Mouse (Mus musculus) layer of hippocampus, adult 8-10 months (tissue): ENCODE measurements at regions not wholly inside any gene's neighbourhood (a gene's known extent, or its start where the extent isn't known, plus 50 kb on each side); places are given as distances from the start of the nearest gene placed in this dataset.
"Not testable (repeated sequence)": the region's sequence is repeated elsewhere in the genome, so short reads cannot be mapped to it uniquely, and the experiment has no call there.

Experiments used
- DNase-seq, 2 experiments: peaks; one replicate each; pipeline ENCODE4 v3.0.0; 2022; ENCODE audit warnings: low spot score in 2 of 2

DNA sequence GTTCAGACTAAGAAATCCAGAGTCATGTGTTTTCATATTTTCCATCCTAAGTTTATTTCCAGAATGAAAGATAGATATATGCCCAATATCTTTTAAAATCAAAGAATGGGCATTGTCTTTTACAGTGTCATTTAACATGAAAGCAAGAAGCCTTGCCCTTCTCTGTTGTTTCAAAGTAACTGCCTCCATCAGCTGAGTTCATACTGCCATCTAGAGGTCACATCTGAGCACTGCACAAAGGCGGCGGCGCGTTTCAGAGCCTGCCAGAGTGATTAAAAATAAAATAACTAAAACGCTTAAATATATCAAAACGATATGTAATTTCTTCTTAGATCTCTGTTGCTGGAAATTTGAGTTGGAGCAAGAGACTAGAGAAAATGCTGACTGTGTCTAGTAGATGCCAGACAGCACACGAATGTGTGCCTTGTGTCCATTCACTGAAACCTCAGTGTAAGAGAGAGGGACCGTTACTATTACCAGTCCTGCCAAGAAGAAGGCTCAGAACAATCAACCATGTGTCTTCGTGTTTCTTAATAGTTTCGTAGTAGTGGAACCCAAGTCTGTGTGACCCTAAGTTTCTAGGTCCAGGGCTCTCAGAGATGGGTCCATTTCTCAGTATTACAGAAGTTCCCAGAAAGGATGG lies 123.0 kb upstream of the Daam1 start:
- peak; percentile 25 to 85 for DNase-seq

DNA sequence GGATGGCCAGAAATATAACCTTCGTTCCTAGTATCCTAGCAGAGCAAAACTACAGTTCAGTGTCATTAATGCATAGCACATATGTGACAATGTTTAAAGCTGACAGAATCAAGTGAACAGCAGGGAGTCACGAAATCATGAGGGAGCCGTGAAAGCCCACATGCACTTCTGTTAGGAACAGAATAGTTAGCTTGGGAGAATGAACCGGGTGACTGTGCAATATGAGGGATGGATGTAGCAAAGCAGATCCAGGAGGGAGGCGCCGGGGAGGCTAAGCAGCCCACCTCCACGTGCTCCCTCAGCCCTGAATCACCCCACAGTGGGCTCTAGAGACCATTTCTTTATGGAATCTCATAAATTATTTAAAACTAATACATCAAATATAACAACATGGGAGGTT lies 116.3 kb upstream of the Daam1 start:
- DNase-seq, result no peak

DNA sequence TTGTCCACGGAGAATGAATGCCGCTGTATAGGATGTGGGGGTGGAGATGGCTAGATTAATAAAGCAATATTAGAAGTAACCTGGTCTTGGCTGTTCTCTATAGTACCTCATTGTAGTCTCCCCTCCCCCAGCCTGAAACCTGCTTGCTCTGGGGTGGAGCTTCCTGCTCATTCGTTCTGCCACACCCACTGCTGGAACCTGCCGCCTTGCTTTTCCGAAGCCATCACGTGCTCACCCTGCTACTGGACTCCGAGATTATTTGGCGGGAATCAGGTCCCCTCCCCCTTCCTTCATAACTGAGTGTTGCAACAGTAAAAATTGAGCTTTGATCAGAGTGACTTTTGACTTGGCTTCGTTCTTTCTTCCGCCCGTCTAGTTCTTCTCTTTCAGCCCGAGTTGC lies 112.5 kb upstream of the Daam1 start:
- DNase-seq, result not testable (repeated sequence)

DNA sequence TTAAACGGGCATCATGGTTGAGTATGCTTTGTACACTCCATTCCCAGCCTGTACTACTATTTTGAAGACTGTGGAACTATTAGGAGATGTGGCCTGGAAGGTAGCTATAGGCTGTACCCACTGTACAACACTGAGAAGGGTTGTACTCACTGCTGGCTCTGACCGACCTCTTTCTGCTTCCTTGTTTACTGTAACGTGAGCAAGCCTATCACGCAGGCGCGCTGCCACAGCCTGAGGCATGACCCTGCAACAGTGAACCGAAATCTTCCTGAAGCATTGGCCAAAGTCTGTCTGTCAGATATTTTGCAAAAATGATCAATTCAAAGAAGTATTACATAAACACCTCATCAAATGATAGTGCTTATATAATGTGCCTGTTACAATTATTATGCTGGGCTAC lies 112.0 kb upstream of the Daam1 start:
- DNase-seq, result no peak

DNA sequence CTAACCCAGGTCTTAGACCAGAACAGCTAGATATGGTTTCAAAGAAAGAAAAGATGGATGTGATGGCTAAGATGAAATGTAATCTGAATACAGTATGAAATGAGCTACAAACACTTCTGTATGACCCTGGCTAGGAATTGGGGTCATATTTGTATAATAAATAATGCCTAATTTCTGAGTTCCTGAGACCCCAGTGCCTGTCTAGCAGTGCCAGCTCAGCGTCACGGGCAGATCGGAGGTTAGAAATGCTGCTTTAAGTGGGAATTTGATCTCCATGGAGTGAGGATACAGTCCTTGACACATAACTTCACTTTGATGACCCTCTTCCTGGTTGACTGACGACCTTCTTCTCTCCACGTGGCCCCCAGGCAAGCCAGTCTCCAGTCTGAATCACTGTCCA lies 105.7 kb upstream of the Daam1 start:
- no peak for DNase-seq

DNA sequence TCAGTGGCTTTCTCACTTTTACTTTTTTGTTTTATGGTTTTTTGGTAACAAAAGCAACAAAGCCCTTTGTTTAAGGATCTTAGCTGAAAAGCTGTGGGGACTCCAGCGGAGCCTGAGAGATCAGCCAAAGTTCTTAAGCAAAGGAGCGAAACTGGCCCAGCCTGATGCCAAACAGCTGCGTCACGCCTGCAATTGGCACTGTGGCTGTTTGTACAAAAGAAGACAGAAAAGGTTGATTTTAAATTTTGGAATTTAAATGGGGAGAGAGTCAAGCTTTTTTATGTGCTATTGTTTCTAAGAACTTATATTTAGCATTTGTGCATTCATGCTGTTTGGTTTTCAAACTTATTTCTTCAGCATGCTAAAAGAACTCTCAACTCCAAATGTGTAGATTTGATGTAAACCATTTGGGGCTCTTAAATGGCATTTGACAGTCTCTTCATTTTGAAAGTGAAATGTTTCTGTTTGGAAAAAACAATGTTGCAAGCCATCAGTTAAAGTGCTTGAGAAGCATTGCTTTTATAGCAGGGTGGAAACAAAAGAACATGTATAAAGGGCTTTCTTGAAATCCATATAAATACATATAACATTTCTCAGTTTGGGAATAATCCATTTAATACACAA lies 105.1 kb upstream of the Daam1 start:
- no peak for DNase-seq

DNA sequence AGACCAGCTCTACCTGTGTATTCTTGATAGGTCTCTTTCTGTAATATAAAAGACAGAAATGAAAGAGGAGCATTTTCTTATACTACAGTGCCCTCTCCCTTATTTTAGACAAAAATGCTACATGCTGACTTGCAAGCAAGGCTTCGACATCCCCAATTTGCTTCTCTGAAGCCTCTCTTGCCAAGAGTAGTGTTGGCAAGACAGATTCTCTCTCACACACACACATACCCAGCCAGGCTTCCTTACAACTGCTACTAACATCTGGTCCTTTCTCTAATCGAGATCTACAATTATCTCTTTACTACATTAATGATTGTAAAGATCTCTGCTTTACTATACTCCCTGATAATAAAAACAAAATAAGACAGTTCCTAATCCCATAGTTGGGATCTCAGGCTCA lies 87.5 kb upstream of the Daam1 start:
- DNase-seq, result no peak

DNA sequence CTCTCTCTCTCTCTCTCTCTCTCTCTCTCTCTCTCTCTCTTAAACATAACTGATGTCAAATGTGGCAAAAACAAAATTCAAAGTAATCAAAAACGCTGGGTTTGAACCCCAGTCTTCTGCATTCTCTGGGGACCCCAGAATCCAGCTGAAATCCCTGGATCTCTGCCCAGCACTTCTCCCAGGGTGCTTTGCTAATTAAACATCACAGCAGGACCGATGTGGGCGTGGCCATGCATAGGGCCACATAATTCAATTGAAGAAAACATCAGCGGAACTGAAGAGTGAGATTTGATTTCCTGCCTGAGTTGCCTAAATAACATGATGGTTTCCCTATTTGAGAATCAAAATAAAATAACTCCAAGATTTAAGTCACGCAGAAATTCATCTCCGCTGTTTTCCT lies 84.9 kb upstream of the Daam1 start:
- no peak for DNase-seq

DNA sequence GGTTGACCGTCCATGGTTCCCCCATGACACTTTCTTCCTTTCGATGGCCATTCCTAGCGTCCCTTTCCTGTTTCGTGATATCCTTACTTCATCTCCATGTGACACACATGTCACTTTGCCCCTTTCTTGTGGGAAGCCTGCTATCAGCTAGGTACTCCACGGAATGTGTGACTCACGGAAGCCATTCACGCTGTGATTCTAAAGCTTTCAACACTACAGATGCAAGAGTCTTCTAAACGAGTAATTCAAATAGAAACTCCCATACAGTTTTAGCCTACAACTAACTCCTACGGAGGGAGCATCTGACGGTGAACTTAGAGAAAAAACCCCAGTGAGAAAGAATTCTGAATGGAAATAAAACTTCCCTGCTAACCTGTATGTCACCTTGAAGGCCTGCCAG lies 83.5 kb upstream of the Daam1 start:
- no peak for DNase-seq

DNA sequence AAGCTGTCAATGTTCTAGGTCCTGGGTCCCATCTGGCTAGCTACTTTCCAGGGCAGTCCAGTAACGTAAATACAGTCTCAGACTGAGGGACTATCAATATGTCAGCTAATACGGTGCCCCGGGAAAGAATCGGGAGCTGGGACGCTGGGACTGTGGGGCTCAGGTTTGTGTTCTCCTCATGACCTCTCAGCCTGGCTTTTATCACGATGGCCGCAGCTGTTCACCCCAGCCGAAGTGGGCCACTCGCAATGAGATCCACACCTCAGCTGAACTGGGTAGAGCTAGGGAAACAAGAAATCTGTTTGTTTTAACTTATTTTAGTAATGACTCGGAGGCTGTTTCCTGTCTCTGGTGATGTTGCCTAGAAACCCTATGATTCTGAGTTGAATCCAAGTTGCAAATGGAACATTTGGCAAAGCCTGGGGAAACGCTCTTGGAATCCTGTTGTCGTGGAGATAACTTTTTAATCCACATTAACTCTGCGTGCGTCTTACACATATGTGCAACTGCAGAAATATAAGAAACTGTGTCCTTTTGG lies 83.0 kb upstream of the Daam1 start:
- DNase-seq, result peak; percentile 52 to 71

DNA sequence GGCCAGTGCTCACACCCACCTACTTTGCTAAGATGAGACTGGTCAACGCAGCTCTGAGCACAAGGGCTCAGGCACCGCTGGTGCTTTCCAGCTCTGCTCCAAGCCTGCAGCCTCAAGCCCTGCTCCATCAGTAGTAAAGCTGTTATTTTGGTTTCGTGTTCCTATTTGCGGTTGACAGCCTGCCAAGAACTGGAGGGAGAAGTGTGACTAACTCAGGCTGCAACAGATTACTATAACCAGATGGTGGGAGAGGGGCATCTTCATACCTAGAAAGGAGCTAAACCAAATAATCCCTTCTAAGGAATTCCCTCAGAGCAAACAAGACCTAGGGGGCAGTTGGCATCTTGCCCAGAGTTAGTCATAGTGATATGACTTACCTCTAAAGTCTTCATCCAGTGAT lies 82.1 kb upstream of the Daam1 start:
- peak; percentile 85 to 86 for DNase-seq

DNA sequence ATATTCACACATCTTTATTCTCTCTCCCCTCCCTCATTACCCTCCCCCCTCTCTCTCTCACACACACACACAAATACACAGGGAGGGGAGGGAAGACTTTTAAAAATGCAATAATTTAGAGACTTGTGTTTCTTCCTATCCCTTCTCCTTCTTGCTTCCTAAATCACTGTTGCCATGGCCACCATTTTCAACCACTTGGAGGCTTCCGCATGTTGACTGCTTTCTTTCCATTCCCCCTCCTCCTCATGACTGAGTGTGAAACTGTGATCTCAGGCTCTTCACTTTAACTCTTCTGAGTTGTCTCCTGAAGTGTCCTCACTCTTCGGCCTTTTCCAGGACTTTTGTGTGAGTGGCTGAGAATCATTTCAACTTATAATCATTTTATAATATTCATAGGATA lies 81.2 kb upstream of the Daam1 start:
- no peak for DNase-seq

DNA sequence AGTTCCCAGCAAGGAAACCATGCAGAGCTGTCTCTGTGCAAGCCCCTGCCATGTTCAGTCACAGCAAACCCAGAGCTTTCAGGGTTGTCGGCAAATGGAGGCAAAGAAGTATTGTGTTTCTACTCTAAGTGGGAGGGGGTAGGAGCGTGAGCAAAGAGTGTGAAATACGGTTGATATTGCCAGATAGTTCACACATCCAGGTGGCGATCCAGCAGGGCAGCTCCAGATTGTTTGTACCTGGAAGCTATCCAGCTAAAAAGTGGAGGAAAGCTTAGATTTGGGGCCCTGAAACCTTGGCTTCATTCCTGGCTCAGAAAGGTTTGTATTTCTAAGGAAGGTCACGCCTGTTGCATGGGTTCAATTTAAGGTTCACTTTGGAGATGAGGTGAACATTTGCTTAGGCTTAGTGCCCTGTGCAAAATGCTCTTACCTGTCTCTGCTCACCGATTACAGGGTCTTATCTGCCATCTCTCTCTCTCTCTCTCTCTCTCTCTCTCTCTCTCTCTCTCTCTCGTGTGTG lies 78.1 kb upstream of the Daam1 start:
- no peak for DNase-seq

DNA sequence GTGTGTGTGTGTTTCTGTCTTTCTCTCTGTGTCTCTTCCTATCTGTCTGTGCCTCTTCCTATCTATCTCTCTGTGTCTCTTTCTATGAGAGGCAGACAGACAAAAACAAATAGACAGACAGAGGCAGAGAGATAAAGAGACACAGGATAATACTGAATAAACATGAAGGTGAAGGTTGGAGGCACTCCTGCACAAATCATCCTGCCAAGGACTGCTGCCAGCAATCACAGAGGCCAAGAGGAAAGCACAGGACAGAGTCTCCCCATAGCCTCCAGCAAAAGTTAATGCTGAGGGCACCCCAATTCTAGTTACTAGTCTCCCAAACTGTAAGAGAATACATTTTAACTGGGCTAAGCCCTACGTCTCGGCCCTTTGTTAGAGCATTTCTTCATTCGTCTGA lies 77.6 kb upstream of the Daam1 start:
- no peak for DNase-seq

DNA sequence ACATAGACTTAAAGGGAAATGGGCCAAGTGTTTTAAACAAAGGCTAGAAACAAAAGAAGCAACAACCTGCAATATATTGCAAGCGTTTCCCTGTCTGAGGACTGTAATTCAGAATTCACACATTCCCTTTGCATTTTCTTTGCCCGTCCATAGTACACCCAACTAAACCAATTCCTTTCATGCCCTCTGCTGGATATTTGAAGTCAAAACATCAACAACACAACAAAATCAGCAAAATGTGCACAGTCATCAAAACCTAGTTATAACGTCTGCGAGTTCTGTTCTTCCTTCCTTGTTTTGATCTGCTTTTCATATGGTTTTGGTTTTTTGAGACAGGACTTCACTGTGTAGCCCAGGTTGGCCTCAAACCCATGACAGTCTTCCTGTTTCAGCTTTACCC lies 67.7 kb upstream of the Daam1 start:
- DNase-seq, result no peak

DNA sequence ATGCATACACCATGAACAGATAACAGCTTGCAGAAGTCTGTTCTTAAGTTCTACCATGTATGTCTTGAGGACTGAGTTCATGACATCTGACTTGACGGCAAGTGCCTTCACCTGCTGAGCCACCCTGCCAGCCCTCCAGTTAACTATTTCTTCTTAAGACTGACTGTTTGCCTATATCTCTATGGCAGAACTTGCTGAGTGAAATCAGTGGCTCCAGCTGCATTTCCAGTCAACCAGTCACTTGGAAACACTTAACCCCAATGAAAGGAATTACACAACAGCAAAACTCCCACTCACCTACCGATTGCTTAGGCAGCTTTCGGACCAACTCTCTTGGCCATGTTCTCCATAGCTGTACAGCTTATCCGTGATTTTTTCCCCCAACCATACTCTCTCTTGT lies 64.8 kb upstream of the Daam1 start:
- no peak for DNase-seq

DNA sequence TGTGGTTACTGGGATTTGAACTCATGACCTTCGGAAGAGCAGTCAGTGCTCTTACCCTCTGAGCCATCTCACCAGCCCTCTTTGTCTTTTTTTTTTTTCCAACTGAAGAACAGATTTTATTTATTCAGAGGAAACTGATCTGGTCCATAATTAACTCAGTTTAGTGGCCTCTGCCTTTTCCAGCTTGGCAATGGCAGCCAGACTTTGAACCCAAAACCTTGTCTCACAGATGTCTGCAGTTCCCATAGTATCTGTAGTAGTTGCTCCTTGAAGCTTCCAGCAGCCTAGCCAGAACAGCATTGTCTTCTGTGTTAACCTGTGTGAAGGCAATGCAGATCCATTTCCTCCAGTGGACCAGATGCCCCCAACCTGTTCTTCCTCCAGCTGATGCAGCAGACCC lies 64.2 kb upstream of the Daam1 start:
- no peak for DNase-seq

DNA sequence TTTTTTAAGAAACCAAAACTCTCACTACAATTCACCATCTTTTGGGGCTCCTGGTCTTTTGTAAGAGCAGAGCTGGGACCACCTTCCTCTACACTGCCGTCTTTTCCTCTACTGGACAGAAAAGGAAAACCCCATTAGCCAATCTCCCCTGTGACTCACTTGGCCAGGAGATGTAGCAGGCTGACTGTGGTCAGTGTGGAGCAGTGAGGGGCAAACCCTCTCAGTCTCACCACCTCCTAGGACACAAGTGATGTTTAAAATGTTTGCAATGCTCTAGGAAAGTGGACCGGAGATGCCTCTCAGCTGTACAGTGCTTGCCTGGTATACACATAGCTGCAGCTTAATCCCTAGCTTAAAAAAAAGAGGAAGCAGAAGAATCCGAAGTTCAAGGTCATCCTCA lies 63.0 kb upstream of the Daam1 start:
- no peak for DNase-seq

DNA sequence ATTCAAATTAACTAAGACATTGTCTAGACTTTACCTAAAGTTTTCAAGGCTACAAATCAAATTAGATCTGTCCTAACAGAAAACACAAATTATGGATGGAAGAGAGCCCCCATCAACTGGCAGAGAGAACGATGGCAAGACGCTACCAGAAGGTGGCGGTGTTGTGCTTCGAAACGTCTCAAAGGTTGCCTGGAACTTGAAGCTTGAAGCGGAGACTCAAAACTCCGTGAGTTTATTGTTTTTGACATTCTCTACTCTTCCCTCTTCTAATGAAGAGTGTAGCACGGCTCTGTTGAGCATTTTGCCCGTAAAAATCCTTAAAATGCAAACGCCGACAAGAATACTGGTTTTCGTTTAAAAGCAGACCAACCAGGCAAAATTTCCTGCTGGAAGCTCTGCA lies 62.4 kb upstream of the Daam1 start:
- DNase-seq, result peak; percentile 45 to 82

DNA sequence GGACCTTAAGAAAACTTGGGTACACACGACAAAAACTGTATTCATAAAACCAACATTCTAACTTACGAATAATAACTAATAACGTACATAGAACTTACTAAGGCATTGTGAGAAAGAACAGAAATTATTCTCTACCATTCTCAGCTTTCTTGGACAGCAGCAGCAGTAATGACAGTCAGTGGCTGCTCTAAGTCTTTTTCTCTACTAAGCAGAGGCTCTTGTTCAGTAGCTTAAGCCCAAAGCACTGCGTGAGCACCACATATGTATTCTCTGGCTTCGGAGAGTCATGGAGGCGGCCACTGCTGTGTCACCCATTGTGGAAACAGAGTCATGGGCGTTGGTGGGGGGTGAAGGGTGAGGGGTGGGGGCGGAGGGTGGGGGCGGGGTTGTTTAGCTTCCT lies 62.0 kb upstream of the Daam1 start:
- no peak for DNase-seq

DNA sequence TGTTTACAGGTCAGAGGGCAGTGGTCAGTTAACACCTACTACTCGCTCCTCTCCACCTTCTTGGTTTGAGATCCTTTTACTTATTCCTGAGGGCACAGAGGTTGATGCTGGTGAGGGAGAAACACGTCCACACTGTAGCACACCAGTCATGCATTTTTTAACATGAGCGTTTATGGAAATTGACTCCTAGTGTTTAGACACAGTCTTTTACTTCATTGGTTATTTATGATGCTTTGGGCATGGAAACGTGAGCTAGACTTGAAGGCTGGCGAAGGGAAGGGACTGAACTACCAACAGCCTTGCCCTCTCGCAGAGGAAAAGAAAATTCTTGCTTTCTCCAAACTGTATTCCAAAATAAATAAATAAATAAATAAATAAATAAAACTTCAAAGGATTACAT lies 61.6 kb upstream of the Daam1 start:
- no peak for DNase-seq

DNA sequence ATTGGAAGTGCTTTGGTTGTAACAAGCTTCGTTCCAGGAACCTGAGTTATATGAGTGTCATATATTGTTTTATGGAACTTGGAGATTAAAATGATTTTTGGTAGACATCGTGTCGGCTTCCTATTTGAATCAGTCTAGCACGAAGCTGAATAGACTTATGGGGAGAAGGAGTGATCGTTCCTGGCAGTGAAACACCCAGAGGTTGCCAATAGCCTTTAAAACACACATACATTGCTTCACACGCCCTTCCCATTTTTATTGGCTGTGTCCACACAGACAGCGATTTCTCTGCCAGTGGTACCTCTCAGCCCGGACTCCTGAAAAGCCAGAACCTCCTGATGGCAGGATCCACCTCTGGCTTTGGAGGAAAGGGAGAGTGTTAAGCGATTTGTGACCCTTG lies 57.0 kb upstream of the Daam1 start:
- no peak for DNase-seq

DNA sequence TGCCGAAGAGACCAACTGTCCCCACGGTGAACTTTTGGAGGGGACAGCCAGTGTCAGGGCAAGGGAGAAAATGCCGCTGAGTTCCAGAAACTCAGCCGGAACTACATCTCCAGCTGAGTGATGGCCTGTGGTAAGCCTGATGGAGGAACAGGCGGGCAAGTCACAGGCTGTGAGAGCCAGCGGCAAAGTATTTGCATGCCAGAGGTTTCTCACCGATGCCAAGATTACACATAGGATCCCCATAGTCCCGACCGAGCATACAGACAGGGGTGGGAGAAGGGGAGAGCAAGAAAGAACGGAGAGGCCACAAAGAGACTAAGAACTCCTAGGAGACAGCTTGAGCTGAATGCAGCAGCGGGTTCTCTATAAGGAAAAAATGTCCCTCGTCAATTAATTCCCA lies 55.8 kb upstream of the Daam1 start:
- DNase-seq, result no peak
